Mouse (Mus musculus) forebrain, embryonic 11.5 days (tissue): Measurements from ENCODE around the gene Mcm3. TPM values are rescaled to one million over a fixed set of nuclear protein-coding genes. Genes with fewer than 3 reads are reported as not detected.

Experiments used
- ATAC-seq: fragments of 200-750 bp; cut with Nextera tagmentation; replicated peaks from 2 replicates; pipeline ENCODE4 v1.8.0; 2017; ENCODE audit warnings: moderate TSS enrichment; ENCODE audit not compliant: low FRiP score
- DNase-seq: peaks from one replicate; pipeline ENCODE4 v3.0.0-alpha.2; 2017; ENCODE audit warnings: low spot score
- H3K27ac ChIP-seq: fragments of 300-500 bp; sonication (generic); 2 replicates; pipeline ENCODE4 v1.5.1; 2014; ENCODE audit warnings: low read depth, low read length
- H3K27me3 ChIP-seq: fragments of 300-500 bp; sonication (generic); 2 replicates; pipeline ENCODE4 v1.6.1; 2014; ENCODE audit warnings: mild to moderate bottlenecking, low read length, mixed read lengths; ENCODE audit not compliant: control insufficient read depth, insufficient read depth
- H3K36me3 ChIP-seq: fragments of 300-500 bp; sonication (generic); 2 replicates; pipeline ENCODE4 v1.6.1; 2014; ENCODE audit warnings: mild to moderate bottlenecking, low read length, moderate library complexity, mixed read lengths; ENCODE audit not compliant: control insufficient read depth, insufficient read depth
- H3K4me1 ChIP-seq: fragments of 300-500 bp; sonication (generic); replicated peaks from 2 replicates; pipeline ENCODE4 v1.6.1; 2014; ENCODE audit warnings: low read length, mixed read lengths; ENCODE audit not compliant: control insufficient read depth, insufficient read depth
- H3K4me2 ChIP-seq: fragments of 300-500 bp; sonication (generic); 2 replicates; pipeline ENCODE4 v1.6.1; 2014; ENCODE audit warnings: low read depth, mild to moderate bottlenecking, low read length, moderate library complexity, mixed read lengths; ENCODE audit not compliant: severe bottlenecking
- H3K4me3 ChIP-seq: fragments of 300-500 bp; sonication (generic); 2 replicates; pipeline ENCODE4 v1.5.1; 2014; ENCODE audit warnings: low read depth, low read length
- H3K9ac ChIP-seq: fragments of 300-500 bp; sonication (generic); 2 replicates; pipeline ENCODE4 v1.6.1; 2014; ENCODE audit warnings: low read length
- H3K9me3 ChIP-seq: fragments of 300-500 bp; sonication (generic); 2 replicates; pipeline ENCODE4 v1.6.1; 2016; ENCODE audit warnings: low read length, mixed read lengths; ENCODE audit not compliant: control insufficient read depth
- WGBS: fragments of 180-500 bp; shearing (Covaris S2); extraction: QIAGEN DNeasy Blood & Tissue Kit; methylation state at CpG from one replicate; pipeline ENCODE4 v1.1.7; 2014; 5-methylcytosine and 5-hydroxymethylcytosine counted together
- polyA plus RNA-seq: library from polyadenylated mRNA; unstranded; fragments of >200 nt; fragmentation: Nextera tagmentation; extraction: Ambion mirVana; gene quantifications from 2 replicates; pipeline ENCODE4 v1.2.1, GENCODE M21; 2014

Gene Mcm3
- polyA plus RNA-seq, 1 experiment from 2014 or later: 234 TPM

- Histone ChIP-seq H3K27ac (no peak overlapping the region), H3K4me2 (no peak overlapping the region), H3K27me3 (no peaks in the 10 kb centered on the region), H3K36me3 (no peaks in the 10 kb centered on the region), H3K4me3 (no peak overlapping the region), H3K4me1 (no peaks in the 10 kb centered on the region), H3K9me3 (no peaks in the 10 kb centered on the region), H3K9ac (no peak overlapping the region)
- no peak for ATAC-seq
- DNase-seq: no peak
- WGBS: 81% methylated on average over 3 of the region's 3 CpGs
Observed at GRCm38 (mm10) chr1:20839911-20840310, 19.8 kb upstream of the Mcm3 start.

GRCm38 (mm10) chr1:20836551-20837125, 16.5 kb upstream of the Mcm3 start:
- no peaks in the 10 kb centered on the region for H3K36me3 ChIP-seq
- 89% methylated on average over 3 of the region's 3 CpGs for WGBS

GRCm38 (mm10) chr1:20833141-20833511, 13.0 kb upstream of the Mcm3 start:
- no peaks in the 10 kb centered on the region for H3K4me1 ChIP-seq
- no peaks in the 10 kb centered on the region for H3K9me3 ChIP-seq
- H3K27me3 ChIP-seq: no peaks in the 10 kb centered on the region
- DNase-seq (no peak), ATAC-seq (no peak)
- no peak overlapping the region for H3K4me2 ChIP-seq
- 90% methylated on average over 3 of the region's 4 CpGs for WGBS
- no peaks in the 10 kb centered on the region for H3K36me3 ChIP-seq
- no peak overlapping the region for H3K9ac ChIP-seq
- H3K27ac ChIP-seq: no peak overlapping the region
- no peak overlapping the region for H3K4me3 ChIP-seq

More at GRCm38 (mm10) chr1:20836551-20837125, 16.5 kb upstream of the Mcm3 start:
- Histone ChIP-seq H3K9me3 (no peaks in the 10 kb centered on the region), H3K27ac (no peak overlapping the region), H3K9ac (no peak overlapping the region), H3K4me3 (no peak overlapping the region), H3K4me2 (no peak overlapping the region), H3K27me3 (no peaks in the 10 kb centered on the region), H3K4me1 (no peaks in the 10 kb centered on the region)
- DNase-seq (no peak), ATAC-seq (no peak)

GRCm38 (mm10) chr1:20832473-20833140, 12.5 kb upstream of the Mcm3 start:
- no peaks in the 10 kb centered on the region for H3K27me3 ChIP-seq
- no peak overlapping the region for H3K27ac ChIP-seq
- H3K9ac ChIP-seq: no peak overlapping the region
- ATAC-seq (no peak), DNase-seq (no peak)
- H3K9me3 ChIP-seq: no peaks in the 10 kb centered on the region
- 85% methylated on average over 5 of the region's 5 CpGs for WGBS
- no peak overlapping the region for H3K4me3 ChIP-seq
- no peaks in the 10 kb centered on the region for H3K36me3 ChIP-seq
- no peak overlapping the region for H3K4me2 ChIP-seq
- no peaks in the 10 kb centered on the region for H3K4me1 ChIP-seq

GRCm38 (mm10) chr1:20830546-20830945, 10.4 kb upstream of the Mcm3 start:
- no peak for ATAC-seq
- Histone ChIP-seq H3K4me1 (no peaks in the 10 kb centered on the region), H3K4me2 (no peak overlapping the region), H3K36me3 (no peaks in the 10 kb centered on the region), H3K27me3 (no peaks in the 10 kb centered on the region), H3K9me3 (no peaks in the 10 kb centered on the region), H3K9ac (no peak overlapping the region), H3K4me3 (no peak overlapping the region), H3K27ac (no peak overlapping the region)
- WGBS: 100% methylated on average over 1 of the region's 1 CpGs
- no peak for DNase-seq

- no peak overlapping the region for H3K27ac ChIP-seq
- H3K36me3 ChIP-seq: no peaks in the 10 kb centered on the region
- H3K9ac ChIP-seq: no peak overlapping the region
- H3K4me3 ChIP-seq: no peak overlapping the region
- H3K9me3 ChIP-seq: no peaks in the 10 kb centered on the region
- H3K4me1 ChIP-seq: no peaks in the 10 kb centered on the region; the same call in 1 of the 2 replicates
- no peaks in the 10 kb centered on the region for H3K27me3 ChIP-seq
- DNase-seq: no peak
- ATAC-seq: no peak
- 98% methylated on average over 2 of the region's 2 CpGs for WGBS
- H3K4me2 ChIP-seq: no peak overlapping the region
Observed at GRCm38 (mm10) chr1:20828061-20828460, 7.9 kb upstream of the Mcm3 start.

GRCm38 (mm10) chr1:20825036-20825435, 4.9 kb upstream of the Mcm3 start:
- ATAC-seq: no peak
- no peaks in the 10 kb centered on the region for H3K9me3 ChIP-seq
- no peaks in the 10 kb centered on the region; the same call in 1 of the 2 replicates for H3K4me1 ChIP-seq
- DNase-seq: no peak
- H3K4me2 ChIP-seq: no peak overlapping the region
- no peak overlapping the region for H3K4me3 ChIP-seq
- no peaks in the 10 kb centered on the region for H3K36me3 ChIP-seq
- H3K27ac ChIP-seq: no peak overlapping the region
- H3K27me3 ChIP-seq: no peaks in the 10 kb centered on the region
- H3K9ac ChIP-seq: no peak overlapping the region

GRCm38 (mm10) chr1:20823906-20824305, 3.8 kb upstream of the Mcm3 start:
- H3K9ac ChIP-seq: no peak overlapping the region
- no peaks in the 10 kb centered on the region for H3K9me3 ChIP-seq
- H3K4me2 ChIP-seq: peak overlapping the region; percentile 18; the same call in 1 of the 2 replicates
- 15% methylated on average over 2 of the region's 2 CpGs for WGBS
- no peak overlapping the region for H3K4me3 ChIP-seq
- ATAC-seq (no peak; the same call in 1 of the 2 replicates), DNase-seq (no peak)
- H3K27me3 ChIP-seq: no peaks in the 10 kb centered on the region
- no peaks in the 10 kb centered on the region; the same call in 1 of the 2 replicates for H3K4me1 ChIP-seq
- H3K36me3 ChIP-seq: no peaks in the 10 kb centered on the region
- peak overlapping the region; percentile 53 for H3K27ac ChIP-seq

GRCm38 (mm10) chr1:20823471-20823870, 3.4 kb upstream of the Mcm3 start:
- Histone ChIP-seq H3K4me3 (no peak overlapping the region), H3K9ac (no peak overlapping the region), H3K9me3 (no peaks in the 10 kb centered on the region), H3K27me3 (no peaks in the 10 kb centered on the region), H3K27ac (peak overlapping the region; percentile 53), H3K4me2 (peak overlapping the region; percentile 18; the same call in 1 of the 2 replicates), H3K4me1 (no peaks in the 10 kb centered on the region; the same call in 1 of the 2 replicates), H3K36me3 (no peaks in the 10 kb centered on the region)
- WGBS: 35% methylated on average over 4 of the region's 4 CpGs
- DNase-seq: no peak
- ATAC-seq: no peak
